Mouse (Mus musculus) embryonic fibroblast, embryonic 13.5 days (primary cell): ENCODE data around the gene Sbk1.
A peak's percentile ranks its signal among the peaks of the same experiment; 100 is the strongest.

Source experiments
- CTCF ChIP-seq: IDR thresholded peaks from 2 replicates; pipeline ENCODE4 v1.5.1; 2011; ENCODE audit warnings: mild to moderate bottlenecking, control low read depth, low read length, moderate library complexity, borderline replicate concordance; ENCODE audit not compliant: insufficient read depth
- POLR2A ChIP-seq: IDR thresholded peaks from 2 replicates; pipeline ENCODE4 v1.6.1; 2011; ENCODE audit warnings: low read depth, mild to moderate bottlenecking, control low read depth, low read length, moderate library complexity

GRCm38 (mm10) chr7:126271712-126272683, at the start of gene Sbk1:
- TF ChIP-seq CTCF (no peak), POLR2A (peak; percentile 47)
